Mouse (Mus musculus) activated CD4-positive, CD25-positive, alpha-beta regulatory T cell, adult 4 months (primary cell): ENCODE measurements around the gene Gm7945. TPM values are rescaled to one million over a fixed set of nuclear protein-coding genes. Genes with fewer than 3 reads are reported as not detected.
"Not testable (repeated sequence)": the region's sequence is repeated elsewhere in the genome, so short reads cannot be mapped to it uniquely, and the experiment has no call there.

Experiments
- ATAC-seq: one replicate; pipeline ENCODE4 v1.8.0; 2017
- polyA plus RNA-seq, 2 experiments: library from polyadenylated mRNA; unstranded; fragments of 100-300 nt; shearing (Covaris generic); gene quantifications; one replicate each; pipeline ENCODE4 v1.2.1; 2017

Gene Gm7945
- not detected for polyA plus RNA-seq

- ATAC-seq: not testable (repeated sequence)
Measured at GRCm38 (mm10) chr14:41386279-41386678, at the start of gene Gm7945. TSS of gene Gm7945 (minus strand) at chr14:41386379.

- not testable (repeated sequence) for ATAC-seq
Measured at GRCm38 (mm10) chr14:41425393-41426075, 39.4 kb upstream of the Gm7945 start.

GRCm38 (mm10) chr14:41424694-41425093 lies 38.5 kb upstream of the Gm7945 start:
- ATAC-seq: not testable (repeated sequence)

- not testable (repeated sequence) for ATAC-seq
Measured at GRCm38 (mm10) chr14:41408181-41408580, 22.0 kb upstream of the Gm7945 start, which contains the start of gene Gm6482. TSS of gene Gm6482 (minus strand) at chr14:41408281.

- not testable (repeated sequence) for ATAC-seq
Measured at GRCm38 (mm10) chr14:41348309-41348708, 37.9 kb downstream of the Gm7945 start, which contains the start of gene Gm5798. TSS of gene Gm5798 (plus strand) at chr14:41348609.

Other genes with a start within 250 kb of the Gm7945 start
- gene Mbl1, start 234.9 kb downstream of the Gm7945 start, polyA plus RNA-seq: not detected
- gene Sftpd, start 201.2 kb downstream of the Gm7945 start, polyA plus RNA-seq: not detected
- not detected for gene Gm2832, start 107.6 kb downstream of the Gm7945 start, polyA plus RNA-seq
- gene Gm5798, start 37.8 kb downstream of the Gm7945 start, polyA plus RNA-seq: not detected
- gene Gm6482, start 21.9 kb upstream of the Gm7945 start, polyA plus RNA-seq: not detected
- gene Gm7954, start 67.1 kb upstream of the Gm7945 start, polyA plus RNA-seq: not detected
- gene Gm3486, start 103.1 kb upstream of the Gm7945 start, polyA plus RNA-seq: not detected
- gene Gm7970, start 169.2 kb upstream of the Gm7945 start, polyA plus RNA-seq: not detected
- not detected for gene 1700049E17Rik2, start 186.8 kb upstream of the Gm7945 start, polyA plus RNA-seq
- not detected for gene Gm3072, start 238.2 kb upstream of the Gm7945 start, polyA plus RNA-seq